Mouse (Mus musculus) megakaryocyte, adult 5-6 weeks (primary cell): ENCODE measurements around the gene Zfp607a. TPM values are rescaled to one million over a fixed set of nuclear protein-coding genes. Genes with fewer than 3 reads are reported as not detected.
"Not testable (repeated sequence)": the region's sequence is repeated elsewhere in the genome, so short reads cannot be mapped to it uniquely, and the experiment has no call there.

ENCODE experiments used
- ATAC-seq: 2 replicates; pipeline ENCODE4 v1.8.0; 2016; ENCODE audit warnings: mild to moderate bottlenecking, inconsistent platforms; ENCODE audit not compliant: poor library complexity, severe bottlenecking
- total RNA-seq, 2 experiments: library from RNA; stranded (forward) in 1 of 2; stranded (reverse) in 1 of 2; fragments of 153-499, 151-499 nt in 1 of 2; fragments of 221-1000, 200-1000 nt in 1 of 2; gene quantifications; 2 replicates each; pipeline versions ENCODE4 v1.2.3 to v1.2.4; 2015 to 2017

Gene Zfp607a
- total RNA-seq (2015) (5.4 and 5.8 TPM in 2 replicates), total RNA-seq (2017) (9.0 and 10.0 TPM in 2 replicates)

- ATAC-seq, result no peak
Measured at GRCm38 (mm10) chr7:27857227-27857626, at the start of gene Zfp607a. Gene Zfp607a (plus strand): TSS chr7:27857527.

DNA sequence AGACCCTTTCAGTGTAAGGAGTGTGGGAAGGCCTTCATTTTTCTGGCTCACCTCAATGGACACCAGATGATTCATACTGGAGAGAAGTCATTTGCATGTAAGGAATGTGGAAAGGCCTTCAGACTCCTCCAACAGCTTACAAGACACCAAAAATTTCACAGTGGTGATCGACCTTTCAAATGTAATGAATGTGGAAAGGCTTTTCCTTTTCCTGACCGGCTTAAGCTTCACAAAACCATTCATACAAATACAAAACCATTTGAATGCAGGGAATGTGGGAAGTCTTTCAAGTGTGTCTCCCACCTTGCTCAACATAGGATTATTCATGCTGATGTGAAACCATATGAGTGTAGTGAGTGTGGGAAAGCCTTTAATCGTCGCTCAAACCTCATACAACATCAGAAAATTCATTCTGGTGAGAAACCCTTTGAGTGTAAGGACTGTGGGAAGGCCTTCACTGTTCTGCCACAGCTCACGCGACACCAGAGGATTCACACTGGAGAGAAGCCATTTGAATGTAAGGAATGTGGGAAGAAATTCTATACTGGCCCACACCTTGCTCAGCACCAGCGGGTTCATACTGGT is 38.7 kb upstream of the Zfp607a start:
- no peak for ATAC-seq

DNA sequence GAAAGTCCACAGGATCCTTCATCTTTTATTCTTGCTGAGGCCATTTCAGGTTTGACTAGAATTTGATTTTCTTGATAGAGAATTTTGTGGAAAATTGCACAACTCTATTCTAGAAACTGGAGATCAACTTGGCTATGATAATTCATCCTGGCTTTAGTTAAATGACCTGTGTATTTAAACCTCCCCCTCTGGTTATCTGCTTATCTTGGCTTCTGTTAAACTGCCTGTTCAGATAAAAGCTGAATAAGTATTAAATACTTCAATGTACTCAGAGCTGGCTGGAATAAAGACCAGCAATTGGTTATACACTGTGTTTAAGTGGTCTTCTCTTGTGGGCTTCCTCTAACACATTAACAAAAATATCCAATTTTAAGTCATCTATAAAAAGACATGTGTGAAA is 34.7 kb upstream of the Zfp607a start:
- ATAC-seq, result no peak

DNA sequence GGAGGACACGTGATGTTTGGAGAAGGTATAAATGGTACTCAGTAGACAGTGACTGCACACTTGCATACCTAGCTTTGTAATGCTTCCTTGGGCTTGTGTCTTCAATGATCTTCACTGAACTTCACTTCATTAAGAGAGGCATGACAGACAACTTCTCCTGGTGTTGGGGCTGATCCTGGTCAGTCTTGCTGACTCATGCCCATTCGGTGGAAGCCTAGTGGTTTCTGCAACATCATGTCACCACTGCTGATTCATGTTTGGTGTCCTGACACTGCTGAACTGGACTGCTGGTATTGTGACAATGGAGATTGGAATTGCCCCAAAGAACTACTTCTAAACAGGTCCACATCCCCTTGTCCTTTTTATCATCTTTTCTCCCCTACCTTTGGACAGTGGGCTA is 23.2 kb upstream of the Zfp607a start:
- ATAC-seq, result no peak

GRCm38 (mm10) chr7:27837896-27838295 is 19.4 kb upstream of the Zfp607a start:
- no peak for ATAC-seq

- peak; percentile 98 for ATAC-seq
Measured at GRCm38 (mm10) chr7:27838323-27839249, 18.7 kb upstream of the Zfp607a start, which contains the start of gene Zfp59. Gene Zfp59 (plus strand): TSS chr7:27838607.

DNA sequence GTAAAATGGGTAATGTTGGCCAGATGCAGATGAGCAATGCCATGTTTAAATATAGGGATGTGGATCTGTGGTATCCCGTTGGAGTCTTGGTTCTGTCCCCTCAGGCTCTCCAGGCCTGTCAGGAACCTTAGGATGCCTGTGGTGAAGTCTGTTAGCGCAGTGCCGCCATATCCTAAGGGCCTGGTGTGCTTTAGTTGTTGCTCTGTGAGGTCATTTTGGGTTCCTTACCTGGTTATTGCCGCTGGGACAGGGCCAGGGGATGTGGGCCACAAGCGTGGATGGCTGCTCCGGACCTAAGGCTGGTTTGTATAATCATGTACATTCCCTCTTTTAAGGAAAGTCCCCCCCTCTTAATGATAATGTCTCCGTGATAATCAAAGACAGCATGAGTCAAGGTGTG is 17.7 kb upstream of the Zfp607a start:
- ATAC-seq, result no peak

DNA sequence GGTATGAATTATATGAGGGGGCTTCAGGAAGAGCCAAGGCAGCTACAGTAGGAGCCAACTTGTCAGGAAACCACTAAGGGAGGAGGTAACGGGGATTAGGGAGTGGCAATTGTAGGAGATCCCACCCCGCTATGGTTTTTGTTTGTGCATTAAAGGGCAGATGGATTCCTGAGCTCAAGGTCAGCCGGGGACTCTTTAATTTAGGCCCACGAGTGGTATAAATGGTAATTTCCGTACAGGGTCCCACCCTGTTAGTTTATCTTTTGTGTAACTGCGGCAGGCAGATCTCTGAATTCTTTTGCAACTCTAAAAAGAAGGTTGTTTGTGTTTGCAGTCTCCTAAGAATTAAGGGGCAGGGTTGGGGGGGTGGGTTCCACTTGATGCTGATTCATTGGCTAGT is 17.2 kb upstream of the Zfp607a start:
- no peak for ATAC-seq

- peak; percentile 49 for ATAC-seq
Measured at GRCm38 (mm10) chr7:27859301-27860251, 2.2 kb downstream of the Zfp607a start.

- peak; percentile 97 for ATAC-seq
Measured at GRCm38 (mm10) chr7:27860396-27861235, 3.3 kb downstream of the Zfp607a start.

GRCm38 (mm10) chr7:27862578-27862977 is 5.3 kb downstream of the Zfp607a start:
- not testable (repeated sequence) for ATAC-seq

DNA sequence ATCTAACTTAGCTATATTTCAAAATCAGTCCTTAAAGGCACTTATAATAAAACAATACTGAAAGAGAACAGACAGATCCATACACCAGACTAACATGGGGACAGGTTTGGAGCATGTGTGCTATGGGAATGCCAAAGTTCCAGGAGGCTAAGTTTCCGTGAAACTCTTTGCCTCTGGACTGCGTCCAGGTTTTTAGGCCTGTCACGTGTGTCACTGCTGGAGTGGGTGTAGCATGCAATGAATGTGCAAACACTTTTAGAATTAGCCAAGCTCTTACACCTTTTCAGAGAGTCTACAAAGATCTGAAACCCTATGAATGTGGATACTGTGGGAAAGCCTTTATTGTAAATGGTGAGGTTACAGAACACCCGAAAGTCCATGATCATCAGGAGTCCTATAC is 24.4 kb downstream of the Zfp607a start:
- no peak for ATAC-seq

GRCm38 (mm10) chr7:27900601-27901000 is 43.3 kb downstream of the Zfp607a start:
- no peak for ATAC-seq

DNA sequence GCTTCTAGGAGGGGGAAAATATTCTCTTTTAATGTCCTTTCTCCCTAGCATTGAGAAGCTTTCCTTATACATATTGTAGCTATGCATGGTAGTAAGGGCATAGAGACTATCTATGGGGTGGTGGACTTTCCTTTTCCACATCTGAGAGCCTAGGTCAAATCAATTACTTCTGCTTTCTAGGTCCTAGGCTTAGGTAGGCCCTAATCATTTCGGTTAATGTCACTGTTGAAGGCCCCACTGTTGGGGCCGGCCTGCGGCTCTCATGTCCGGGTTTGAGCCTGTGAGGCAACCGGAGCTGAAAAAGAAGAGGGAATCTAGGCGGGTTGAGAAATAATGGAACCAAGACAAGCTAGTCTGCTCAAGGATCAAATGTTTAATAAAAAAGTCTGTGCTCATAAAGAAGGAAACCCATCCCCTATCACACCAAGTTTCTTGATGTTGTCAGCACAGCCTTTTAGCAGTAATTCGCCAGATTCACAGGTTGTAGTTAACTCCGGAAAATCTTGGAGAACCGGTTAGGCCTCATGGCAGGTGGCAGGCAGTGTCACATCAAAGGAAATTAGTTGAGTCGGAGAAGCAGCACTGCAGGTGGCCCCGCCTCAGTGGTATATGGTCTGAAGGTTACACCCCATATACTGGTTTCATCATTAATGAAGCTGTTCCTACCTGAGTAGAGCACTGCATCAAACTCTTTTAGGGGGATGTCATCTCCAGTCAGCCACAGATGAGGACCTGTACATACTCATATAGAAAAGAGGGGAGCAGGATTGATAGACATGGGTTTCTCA is 47.9 kb downstream of the Zfp607a start:
- ATAC-seq, result no peak

- ATAC-seq, result not testable (repeated sequence)
Measured at GRCm38 (mm10) chr7:27910952-27911351, 53.6 kb downstream of the Zfp607a start.

DNA sequence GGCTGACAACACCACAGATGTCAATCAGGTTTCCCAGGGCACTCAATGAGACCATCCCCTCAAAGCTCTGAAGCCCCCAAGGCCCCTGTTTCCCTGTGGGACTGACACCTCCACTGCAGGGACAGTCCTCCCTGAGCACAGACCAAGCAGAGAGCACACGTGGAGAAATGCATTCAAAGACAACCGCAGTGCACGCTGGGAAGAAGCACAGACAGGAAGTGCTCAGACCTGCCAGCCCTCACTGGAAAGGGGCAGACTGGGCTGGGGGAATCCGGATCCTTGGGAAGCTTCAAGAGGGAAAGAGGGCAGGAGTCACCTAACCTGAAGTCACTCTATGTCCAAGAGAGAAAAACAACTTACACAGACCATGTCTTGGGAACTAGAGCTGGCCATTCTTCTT is 69.7 kb downstream of the Zfp607a start:
- ATAC-seq, result not testable (repeated sequence)

- ATAC-seq, result peak; percentile 84
Measured at GRCm38 (mm10) chr7:27928818-27929695, 71.7 kb downstream of the Zfp607a start, which contains the start of gene Zfp974. Gene Zfp974 (minus strand): TSS chr7:27929460.
